Mouse (Mus musculus): ENCODE measurements around the gene Mrps21. TPM values are rescaled to one million over a fixed set of nuclear protein-coding genes. Genes with fewer than 3 reads are reported as not detected.

Mrps21 gene
- polyA plus RNA-seq, 1 experiment from 2014 or later: 310 TPM

Other genes with a start within 250 kb of the Mrps21 start
- gene Ensa, start 246.5 kb downstream of the Mrps21 start, polyA plus RNA-seq (2015; fragmentation: Nextera tagmentation; extraction: Ambion mirVana): 74.8 and 77.9 TPM in 2 replicates
- gene Mcl1, start 212.7 kb downstream of the Mrps21 start, polyA plus RNA-seq (2015; fragmentation: Nextera tagmentation; extraction: Ambion mirVana): 51.8 and 55.4 TPM in 2 replicates
- 3.8 and 4.2 TPM in 2 replicates for gene Adamtsl4, start 183.6 kb downstream of the Mrps21 start, polyA plus RNA-seq (2015; fragmentation: Nextera tagmentation; extraction: Ambion mirVana)
- 27.8 and 29.9 TPM in 2 replicates for gene Ecm1, start 131.9 kb downstream of the Mrps21 start, polyA plus RNA-seq (2015; fragmentation: Nextera tagmentation; extraction: Ambion mirVana)
- 39.4 and 45.8 TPM in 2 replicates for gene Tars2, start 111.3 kb downstream of the Mrps21 start, polyA plus RNA-seq (2015; fragmentation: Nextera tagmentation; extraction: Ambion mirVana)
- gene Rprd2, start 52.7 kb downstream of the Mrps21 start, polyA plus RNA-seq (2015; fragmentation: Nextera tagmentation; extraction: Ambion mirVana): 20.8 and 22.8 TPM in 2 replicates
- gene Prpf3, start 15.6 kb downstream of the Mrps21 start, polyA plus RNA-seq (2015; fragmentation: Nextera tagmentation; extraction: Ambion mirVana): 47.9 and 48.5 TPM in 2 replicates
- gene Ciart, start 10.7 kb upstream of the Mrps21 start, polyA plus RNA-seq (2015; fragmentation: Nextera tagmentation; extraction: Ambion mirVana): 7.7 and 8.2 TPM in 2 replicates
- 22.1 and 24.1 TPM in 2 replicates for gene BC028528, start 20.5 kb upstream of the Mrps21 start, polyA plus RNA-seq (2015; fragmentation: Nextera tagmentation; extraction: Ambion mirVana)
- gene Aph1a, start 22.4 kb upstream of the Mrps21 start, polyA plus RNA-seq (2015; fragmentation: Nextera tagmentation; extraction: Ambion mirVana): 30.1 and 34.6 TPM in 2 replicates
- gene Car14, start 33.2 kb upstream of the Mrps21 start, polyA plus RNA-seq (2015; fragmentation: Nextera tagmentation; extraction: Ambion mirVana): 1.6 and 2.0 TPM in 2 replicates
- gene Anp32e, start 57.7 kb upstream of the Mrps21 start, polyA plus RNA-seq (2015; fragmentation: Nextera tagmentation; extraction: Ambion mirVana): 173 and 175 TPM in 2 replicates
- 36.7 and 47.0 TPM in 2 replicates for gene Plekho1, start 124.5 kb upstream of the Mrps21 start, polyA plus RNA-seq (2015; fragmentation: Nextera tagmentation; extraction: Ambion mirVana)
- gene Vps45, start 186.9 kb upstream of the Mrps21 start, polyA plus RNA-seq (2015; fragmentation: Nextera tagmentation; extraction: Ambion mirVana): 41.0 and 46.1 TPM in 2 replicates
- 22.0 and 26.1 TPM in 2 replicates for gene Otud7b, start 233.0 kb upstream of the Mrps21 start, polyA plus RNA-seq (2015; fragmentation: Nextera tagmentation; extraction: Ambion mirVana)

All from embryonic facial prominence, embryonic 15.5 days (tissue).